Mouse (Mus musculus) kidney, embryonic 15.5 days (tissue): ENCODE results near the gene Ttc21b. TPM values are rescaled to one million over a fixed set of nuclear protein-coding genes. Genes with fewer than 3 reads are reported as not detected.

Source experiments
- ATAC-seq: fragments of 200-750 bp; cut with Nextera tagmentation; replicated peaks from 2 replicates; pipeline ENCODE4 v1.8.0; 2017; ENCODE audit warnings: moderate TSS enrichment; ENCODE audit not compliant: low FRiP score
- H3K27ac ChIP-seq: fragments of 300-500 bp; sonication (generic); 2 replicates; pipeline ENCODE4 v1.5.1; 2015; ENCODE audit warnings: mild to moderate bottlenecking, inconsistent platforms
- H3K27me3 ChIP-seq: fragments of 300-500 bp; sonication (generic); 2 replicates; pipeline ENCODE4 v1.6.1; 2015; ENCODE audit warnings: inconsistent platforms
- H3K36me3 ChIP-seq: fragments of 300-500 bp; sonication (generic); 2 replicates; pipeline ENCODE4 v1.6.1; 2015; ENCODE audit warnings: inconsistent platforms
- H3K4me1 ChIP-seq: fragments of 300-500 bp; sonication (generic); 2 replicates; pipeline ENCODE4 v1.6.1; 2015; ENCODE audit warnings: inconsistent platforms
- H3K4me2 ChIP-seq: fragments of 300-500 bp; sonication (generic); 2 replicates; pipeline ENCODE4 v1.6.1; 2015; ENCODE audit warnings: moderate library complexity, mild to moderate bottlenecking, inconsistent platforms
- H3K4me3 ChIP-seq: fragments of 300-500 bp; sonication (generic); replicated peaks from 2 replicates; pipeline ENCODE4 v1.5.1; 2015; ENCODE audit warnings: mild to moderate bottlenecking, inconsistent platforms
- H3K9ac ChIP-seq: fragments of 300-500 bp; sonication (generic); 2 replicates; pipeline ENCODE4 v1.6.1; 2015; ENCODE audit warnings: mild to moderate bottlenecking, inconsistent platforms
- H3K9me3 ChIP-seq: fragments of 300-500 bp; sonication (generic); replicated peaks from 2 replicates; pipeline ENCODE4 v1.6.1; 2016; ENCODE audit warnings: inconsistent platforms
- WGBS: fragments of 180-500 bp; shearing (Covaris S2); methylation state at CpG from one replicate; pipeline ENCODE4 v1.1.7; 2015; ENCODE audit warnings: mixed read lengths; 5-methylcytosine and 5-hydroxymethylcytosine counted together
- polyA plus RNA-seq: library from polyadenylated mRNA; unstranded; fragments of >200 nt; fragmentation: Nextera tagmentation; extraction: Ambion mirVana; gene quantifications from 2 replicates; pipeline ENCODE4 v1.2.1, GENCODE M21; 2015

Ttc21b gene
- 15.4 and 15.5 TPM in 2 replicates for polyA plus RNA-seq

DNA sequence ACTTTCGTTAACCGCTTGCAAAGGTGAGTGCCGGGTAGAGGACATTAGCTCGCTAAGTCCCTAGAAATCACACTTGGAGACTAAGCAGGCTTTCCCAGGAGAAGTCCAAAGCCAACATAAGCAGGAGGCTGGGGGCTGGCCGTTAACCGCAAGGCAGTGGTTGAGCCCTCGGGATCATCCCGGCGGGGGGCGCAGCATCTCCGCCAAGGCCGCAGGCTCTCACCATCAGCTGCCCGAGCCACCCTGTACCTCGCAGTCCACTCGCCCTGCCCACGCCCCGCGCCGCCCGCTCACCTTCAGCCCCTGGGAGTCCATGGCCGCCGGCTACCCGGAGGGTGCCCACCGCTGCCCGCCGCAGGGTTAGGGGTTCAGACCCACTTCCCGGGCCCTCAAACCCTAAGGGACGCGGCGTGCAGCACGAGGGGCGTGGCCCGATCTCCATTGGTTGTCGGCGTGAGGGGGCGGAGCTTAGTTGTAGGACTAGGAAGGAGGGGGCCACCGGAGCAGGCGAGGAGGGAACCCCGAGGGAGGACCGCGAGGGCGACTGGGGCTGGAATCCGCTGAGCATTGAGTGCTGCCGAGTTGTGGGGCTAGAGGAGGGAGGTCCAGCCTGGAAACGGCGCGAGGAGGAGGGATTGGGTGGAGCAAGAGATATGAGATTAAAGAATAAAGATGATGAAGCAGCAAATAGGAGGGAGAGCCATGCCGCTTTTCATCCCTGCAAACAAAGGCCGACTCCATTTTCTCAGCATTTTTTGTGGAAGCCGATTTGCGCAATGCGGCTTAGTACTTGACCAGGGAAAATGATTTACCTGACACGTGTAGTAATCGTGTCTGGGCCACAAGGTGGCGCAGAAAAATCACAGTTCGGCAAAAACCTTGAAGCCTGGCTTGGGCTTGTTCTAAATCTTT lies at the start of gene Ttc21b:
TSS of gene Ttc21b (minus strand) at position 398 of the 912 bp plus-strand sequence.
- H3K4me2 ChIP-seq, result peak within 1 kb of the TSS; percentile 69
- H3K4me1 ChIP-seq, result peaks cover 11% of the 10 kb centered on the region
- peak within 1 kb of the TSS; percentile 84 for H3K27ac ChIP-seq
- H3K9ac ChIP-seq, result peak within 1 kb of the TSS; percentile 59
- H3K4me3 ChIP-seq, result peak within 1 kb of the TSS; percentile 75
- H3K27me3 ChIP-seq, result no peaks in the 10 kb centered on the region
- ATAC-seq, result peak; percentile 100
- H3K9me3 ChIP-seq, result no peaks in the 10 kb centered on the region
- under 1% methylated on average over 56 of the region's 56 CpGs for WGBS
- H3K36me3 ChIP-seq, result peaks cover 8% of the 10 kb centered on the region

DNA sequence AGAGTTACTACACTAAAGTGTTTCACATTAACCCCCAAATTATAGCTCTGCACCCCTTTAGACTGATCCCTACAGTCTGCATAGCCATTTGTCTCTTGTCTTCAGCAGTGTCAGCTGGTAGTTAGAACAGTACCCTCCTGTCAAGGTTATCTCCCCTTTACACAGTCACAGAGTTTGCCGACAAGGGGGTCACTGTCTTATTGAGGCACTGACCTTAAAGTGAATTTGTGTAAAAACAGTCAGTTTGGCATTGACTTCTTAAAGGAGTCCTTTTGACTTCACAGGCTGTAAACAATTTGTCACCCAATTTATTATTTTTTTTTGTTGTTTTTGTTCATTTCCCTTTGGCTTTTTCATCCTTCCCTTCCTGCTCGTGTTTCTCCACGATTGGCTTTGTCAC lies 16.1 kb upstream of the Ttc21b start:
- H3K4me1 ChIP-seq, result no peaks in the 10 kb centered on the region
- H3K4me3 ChIP-seq, result no peak overlapping the region
- ATAC-seq, result no peak
- H3K27ac ChIP-seq, result no peak overlapping the region
- no peak overlapping the region for H3K9ac ChIP-seq
- H3K36me3 ChIP-seq, result no peaks in the 10 kb centered on the region
- 39% methylated on average over 3 of the region's 3 CpGs for WGBS
- H3K4me2 ChIP-seq, result no peak overlapping the region
- no peaks in the 10 kb centered on the region for H3K9me3 ChIP-seq
- no peaks in the 10 kb centered on the region for H3K27me3 ChIP-seq

GRCm38 (mm10) chr2:66244013-66244412 lies 12.4 kb downstream of the Ttc21b start:
- H3K36me3 ChIP-seq, result peaks cover 35% of the 10 kb centered on the region
- no peaks in the 10 kb centered on the region for H3K27me3 ChIP-seq
- H3K4me1 ChIP-seq, result no peaks in the 10 kb centered on the region
- ATAC-seq, result no peak
- no peak overlapping the region for H3K4me3 ChIP-seq
- no peak overlapping the region for H3K4me2 ChIP-seq
- no peak overlapping the region for H3K27ac ChIP-seq
- 86% methylated on average over 1 of the region's 1 CpGs for WGBS
- no peak overlapping the region for H3K9ac ChIP-seq
- no peaks in the 10 kb centered on the region for H3K9me3 ChIP-seq

- H3K4me1 ChIP-seq, result no peaks in the 10 kb centered on the region
- 87% methylated on average over 1 of the region's 1 CpGs for WGBS
- no peaks in the 10 kb centered on the region for H3K9me3 ChIP-seq
- H3K9ac ChIP-seq, result no peak overlapping the region
- ATAC-seq, result no peak
- peaks cover 30% of the 10 kb centered on the region for H3K36me3 ChIP-seq
- no peak overlapping the region for H3K4me3 ChIP-seq
- H3K27me3 ChIP-seq, result no peaks in the 10 kb centered on the region
- no peak overlapping the region for H3K27ac ChIP-seq
- H3K4me2 ChIP-seq, result no peak overlapping the region
These were observed 16.1 kb downstream of the Ttc21b start for GRCm38 (mm10) chr2:66240334-66240733.

- Histone ChIP-seq H3K9ac (no peak overlapping the region), H3K4me1 (no peaks in the 10 kb centered on the region), H3K36me3 (peaks cover 32% of the 10 kb centered on the region), H3K4me3 (no peak overlapping the region), H3K4me2 (no peak overlapping the region), H3K27me3 (no peaks in the 10 kb centered on the region), H3K9me3 (no peaks in the 10 kb centered on the region), H3K27ac (no peak overlapping the region)
- no peak for ATAC-seq
- 91% methylated on average over 5 of the region's 5 CpGs for WGBS
These were observed 17.5 kb downstream of the Ttc21b start for GRCm38 (mm10) chr2:66238886-66239285.

DNA sequence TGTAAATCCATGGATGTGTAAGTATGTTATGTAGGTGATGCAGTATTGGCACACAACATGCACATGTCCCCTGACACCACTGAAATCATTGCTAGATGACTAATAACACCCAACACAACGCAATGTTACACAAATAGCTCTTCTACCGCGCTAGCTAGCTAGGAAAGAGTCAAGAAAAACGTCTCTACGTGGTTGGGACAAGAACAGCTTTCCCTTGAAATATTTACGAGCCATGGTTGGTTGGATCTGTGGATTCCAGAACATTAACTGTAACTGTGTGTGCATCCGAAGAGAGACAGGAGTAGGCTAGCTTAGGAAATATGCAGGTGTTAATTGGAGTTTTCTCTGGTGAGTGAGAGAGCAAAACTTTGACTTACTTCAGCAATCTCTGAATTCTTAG lies 35.5 kb downstream of the Ttc21b start:
- no peaks in the 10 kb centered on the region for H3K27me3 ChIP-seq
- peaks cover 52% of the 10 kb centered on the region for H3K36me3 ChIP-seq
- no peak overlapping the region for H3K9ac ChIP-seq
- H3K4me2 ChIP-seq, result no peak overlapping the region
- no peaks in the 10 kb centered on the region for H3K4me1 ChIP-seq
- no peak overlapping the region for H3K4me3 ChIP-seq
- WGBS, result 63% methylated on average over 7 of the region's 7 CpGs
- ATAC-seq, result no peak
- no peaks in the 10 kb centered on the region for H3K9me3 ChIP-seq
- H3K27ac ChIP-seq, result no peak overlapping the region

DNA sequence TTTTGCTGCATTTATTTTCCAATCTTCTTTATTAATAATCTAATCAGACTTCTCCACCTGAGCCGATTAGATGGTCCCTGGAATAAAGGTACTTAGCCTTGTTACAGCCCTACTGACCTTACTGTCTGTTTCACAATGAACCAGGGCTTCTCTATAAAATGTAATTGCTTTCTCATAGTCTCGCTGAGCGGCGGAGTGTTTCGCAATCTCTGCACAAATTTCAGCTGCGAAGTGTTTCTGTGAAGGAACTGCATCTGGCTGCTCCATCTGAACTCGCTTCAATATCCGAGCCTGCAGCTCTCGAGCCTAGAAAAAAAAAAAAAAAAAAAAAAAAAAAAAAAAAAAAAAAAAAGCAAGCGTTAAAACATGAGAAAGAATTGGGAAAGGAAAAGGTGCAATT lies 46.5 kb downstream of the Ttc21b start:
- WGBS, result 86% methylated on average over 10 of the region's 10 CpGs
- no peak for ATAC-seq
- H3K36me3 ChIP-seq, result peaks cover 44% of the 10 kb centered on the region
- no peak overlapping the region for H3K4me2 ChIP-seq
- no peaks in the 10 kb centered on the region for H3K9me3 ChIP-seq
- H3K9ac ChIP-seq, result no peak overlapping the region
- no peaks in the 10 kb centered on the region for H3K27me3 ChIP-seq
- H3K27ac ChIP-seq, result no peak overlapping the region
- no peaks in the 10 kb centered on the region for H3K4me1 ChIP-seq
- H3K4me3 ChIP-seq, result no peak overlapping the region

DNA sequence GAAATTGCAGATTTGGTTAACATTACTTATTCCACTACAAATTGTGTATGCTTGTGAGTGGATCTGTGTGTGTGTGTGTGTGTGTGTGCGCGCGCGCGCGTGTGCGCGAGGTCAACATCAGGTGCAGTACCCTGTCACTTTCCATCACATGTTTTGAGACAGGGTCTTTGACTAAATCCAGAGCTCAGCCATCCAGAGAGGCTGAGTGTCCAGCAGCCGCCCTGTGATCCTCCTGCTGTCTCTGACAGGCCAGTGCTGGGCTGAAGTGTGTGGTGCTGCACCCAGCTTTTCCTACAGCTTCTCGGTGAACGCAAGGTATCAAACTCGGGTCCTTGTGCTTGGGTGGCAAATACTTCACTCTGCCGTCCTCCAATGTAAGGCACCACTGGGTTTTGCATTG lies 47.1 kb downstream of the Ttc21b start:
- Histone ChIP-seq H3K36me3 (peaks cover 44% of the 10 kb centered on the region), H3K27ac (no peak overlapping the region), H3K9ac (no peak overlapping the region), H3K4me1 (no peaks in the 10 kb centered on the region), H3K27me3 (no peaks in the 10 kb centered on the region), H3K4me3 (no peak overlapping the region), H3K4me2 (no peak overlapping the region), H3K9me3 (no peaks in the 10 kb centered on the region)
- 95% methylated on average over 13 of the region's 13 CpGs for WGBS
- no peak for ATAC-seq

DNA sequence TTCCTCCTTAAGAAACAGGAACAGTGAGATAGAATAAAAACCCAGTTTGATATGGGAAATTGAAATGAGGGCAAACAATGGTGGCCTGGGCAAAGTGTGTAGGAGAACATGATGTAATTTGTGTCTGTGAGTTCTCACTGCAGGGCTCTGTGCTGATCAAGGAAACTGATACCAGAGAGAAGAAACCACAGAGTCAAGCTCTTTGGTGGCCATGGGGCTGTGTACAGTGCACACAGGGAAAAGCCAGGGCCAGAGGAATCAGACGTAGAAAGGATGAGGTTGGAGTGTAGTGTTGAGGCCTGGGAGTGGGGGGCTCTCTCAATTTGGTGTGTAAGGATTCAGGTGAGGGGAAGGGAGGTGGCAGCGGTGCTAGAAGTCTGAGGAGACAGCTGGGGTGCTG lies 49.6 kb downstream of the Ttc21b start:
- H3K36me3 ChIP-seq, result peaks cover 50% of the 10 kb centered on the region
- no peaks in the 10 kb centered on the region for H3K27me3 ChIP-seq
- H3K9ac ChIP-seq, result no peak overlapping the region
- no peak overlapping the region for H3K4me2 ChIP-seq
- no peak overlapping the region for H3K27ac ChIP-seq
- no peak overlapping the region for H3K4me3 ChIP-seq
- no peak for ATAC-seq
- no peaks in the 10 kb centered on the region for H3K4me1 ChIP-seq
- no peaks in the 10 kb centered on the region for H3K9me3 ChIP-seq
- WGBS, result 80% methylated on average over 2 of the region's 2 CpGs

GRCm38 (mm10) chr2:66204218-66204617 lies 52.2 kb downstream of the Ttc21b start:
- Histone ChIP-seq H3K4me2 (no peak overlapping the region), H3K27ac (no peak overlapping the region), H3K36me3 (peaks cover 58% of the 10 kb centered on the region), H3K9me3 (no peaks in the 10 kb centered on the region), H3K9ac (no peak overlapping the region), H3K27me3 (no peaks in the 10 kb centered on the region), H3K4me3 (no peak overlapping the region), H3K4me1 (no peaks in the 10 kb centered on the region)
- no peak for ATAC-seq
- WGBS, result 95% methylated on average over 2 of the region's 2 CpGs

GRCm38 (mm10) chr2:66200195-66200594 lies 56.2 kb downstream of the Ttc21b start:
- Histone ChIP-seq H3K4me3 (no peak overlapping the region), H3K27ac (no peak overlapping the region), H3K4me1 (no peaks in the 10 kb centered on the region), H3K27me3 (no peaks in the 10 kb centered on the region), H3K36me3 (peaks cover 43% of the 10 kb centered on the region), H3K9ac (no peak overlapping the region), H3K9me3 (no peaks in the 10 kb centered on the region), H3K4me2 (no peak overlapping the region)
- 55% methylated on average over 3 of the region's 3 CpGs for WGBS
- no peak for ATAC-seq

DNA sequence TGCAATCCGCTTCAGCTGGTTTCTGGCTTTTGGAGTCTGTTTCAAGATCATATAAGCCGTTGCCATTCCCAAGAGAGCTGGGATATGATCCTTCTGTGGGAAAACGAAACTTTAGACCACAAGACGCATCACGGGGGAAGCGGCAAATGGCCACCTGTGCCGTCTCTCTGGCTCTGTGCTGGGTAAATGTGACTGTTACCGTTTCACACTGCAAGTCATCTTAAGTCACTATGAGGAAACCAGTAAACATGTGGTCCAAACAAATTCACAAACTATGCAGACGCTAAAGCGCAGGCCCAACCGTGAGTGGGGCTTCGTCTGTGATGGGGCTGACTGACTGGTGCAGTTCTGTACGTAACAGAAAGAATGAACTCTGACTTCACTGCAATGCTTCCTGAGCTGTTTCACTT lies 64.7 kb downstream of the Ttc21b start:
- WGBS, result 57% methylated on average over 13 of the region's 13 CpGs
- H3K4me2 ChIP-seq, result no peak overlapping the region

More for the DNA sequence above, 64.7 kb downstream of the Ttc21b start:
- H3K27ac ChIP-seq, result no peak overlapping the region
- H3K27me3 ChIP-seq, result no peaks in the 10 kb centered on the region
- no peak overlapping the region for H3K4me3 ChIP-seq
- H3K36me3 ChIP-seq, result peaks cover 24% of the 10 kb centered on the region
- ATAC-seq, result no peak
- H3K4me1 ChIP-seq, result 0 out of 2 replicates have a peak, but pooled peaks cover 6% of the 10 kb centered on the region
- H3K9me3 ChIP-seq, result no peaks in the 10 kb centered on the region
- no peak overlapping the region for H3K9ac ChIP-seq
